Mouse (Mus musculus) thymus, postnatal 0 days (tissue): ENCODE results near the gene Inafm2. TPM values are rescaled to one million over a fixed set of nuclear protein-coding genes. Genes with fewer than 3 reads are reported as not detected.

ENCODE experiments used
- DNase-seq: peaks from one replicate; pipeline ENCODE4 v3.0.0-alpha.2; 2015; ENCODE audit warnings: low spot score
- polyA plus RNA-seq: library from polyadenylated mRNA; unstranded; fragments of >200 nt; fragmentation: Nextera tagmentation; extraction: Ambion mirVana; gene quantifications from 2 replicates; pipeline ENCODE4 v1.2.1, GENCODE M21; 2015

The Inafm2 gene
- polyA plus RNA-seq, 1 experiment from 2014 or later, result 26.4 TPM

- DNase-seq, result no peak
These were observed 9.8 kb downstream of the Inafm2 start for GRCm38 (mm10) chr2:118755407-118755806.

GRCm38 (mm10) chr2:118756103-118756502 lies 10.5 kb downstream of the Inafm2 start:
- no peak for DNase-seq

GRCm38 (mm10) chr2:118759828-118760227 lies 14.3 kb downstream of the Inafm2 start:
- DNase-seq, result peak; percentile 80

GRCm38 (mm10) chr2:118760311-118761025 lies 14.9 kb downstream of the Inafm2 start:
- DNase-seq, result no peak

- no peak for DNase-seq
These were observed 15.8 kb downstream of the Inafm2 start for GRCm38 (mm10) chr2:118761358-118761757.

- DNase-seq, result no peak
These were observed 16.6 kb downstream of the Inafm2 start, which contains the start of gene Ccdc9b for GRCm38 (mm10) chr2:118761906-118762783. TSS of gene Ccdc9b (minus strand) at chr2:118762661.

GRCm38 (mm10) chr2:118762784-118763148 lies 17.2 kb downstream of the Inafm2 start:
- no peak for DNase-seq

GRCm38 (mm10) chr2:118763469-118763868 lies 17.9 kb downstream of the Inafm2 start:
- DNase-seq, result no peak

GRCm38 (mm10) chr2:118764094-118764831 lies 18.7 kb downstream of the Inafm2 start:
- DNase-seq, result peak; percentile 41

GRCm38 (mm10) chr2:118764875-118765274 lies 19.3 kb downstream of the Inafm2 start:
- no peak for DNase-seq

- no peak for DNase-seq
These were observed 20.8 kb downstream of the Inafm2 start for GRCm38 (mm10) chr2:118766041-118767033.

- no peak for DNase-seq
These were observed 26.8 kb downstream of the Inafm2 start, which contains the start of gene Phgr1 for GRCm38 (mm10) chr2:118772158-118772874. TSS of gene Phgr1 (plus strand) at chr2:118772769.

GRCm38 (mm10) chr2:118774536-118774935 lies 29.0 kb downstream of the Inafm2 start:
- DNase-seq, result no peak

- DNase-seq, result no peak
These were observed 29.8 kb downstream of the Inafm2 start for GRCm38 (mm10) chr2:118775396-118775795.

GRCm38 (mm10) chr2:118775846-118776245 lies 30.3 kb downstream of the Inafm2 start:
- no peak for DNase-seq

GRCm38 (mm10) chr2:118776295-118776694 lies 30.7 kb downstream of the Inafm2 start:
- no peak for DNase-seq

GRCm38 (mm10) chr2:118778418-118778817 lies 32.9 kb downstream of the Inafm2 start:
- no peak for DNase-seq

GRCm38 (mm10) chr2:118779065-118779464 lies 33.5 kb downstream of the Inafm2 start:
- no peak for DNase-seq
